ENCODE assay signal across 8 mouse cellular contexts in genomic region chr10:80115290-80115943, GRCm38 (mm10). TPM values are rescaled to one million over a fixed set of nuclear protein-coding genes. Genes with fewer than 3 reads are reported as not detected.
DNase-seq lines count a peak whose midpoint lies in the region; ATAC-seq and TF ChIP-seq lines count a peak whose summit lies in the region.

Gene Stk11, plus strand, starts transcription at chr10:80115803.

- peaks cover 14% of the 10 kb centered on the region for H3K36me3 ChIP-seq in hindbrain, embryonic 13.5 days

- in situ Hi-C loops in Patski (cut with MboI; ENCODE audit: low pct_unique_long_range_greater_than_20kb): loop anchor here (10.0 kb wide), 1 partner anchor 61 kb away; no protein-coding TSS in a partner anchor

- H3K9me3 ChIP-seq in hindbrain, embryonic 13.5 days: no peaks in the 10 kb centered on the region

- POLR2A ChIA-PET in Patski (lab: Charles Lee): interaction anchor here (0.6 kb wide), 1 partner anchor 14 kb away, joined by 4 read pairs; no protein-coding TSS in a partner anchor

- no peaks in the 10 kb centered on the region for H3K27me3 ChIP-seq in Patski
- H3K27me3 ChIP-seq in hindbrain, embryonic 13.5 days: no peaks in the 10 kb centered on the region

- CTCF ChIA-PET in Patski (lab: Charles Lee): interaction anchor here (1.0 to 1.3 kb wide), 2 partner anchors 9 to 50 kb away, joined by 3 to 4 read pairs; partner anchors contain the start of genes Cirbp and Sbno2

- H3K4me2 ChIP-seq in hindbrain, embryonic 13.5 days: peak within 1 kb of the TSS; percentile 96

- peak; percentile 96 for ATAC-seq in Patski
- ATAC-seq in hindbrain, embryonic 13.5 days (ENCODE audit: low FRiP score): peak; percentile 99

- H3K27ac ChIP-seq in hindbrain, embryonic 13.5 days: peak within 1 kb of the TSS; percentile 87

- TF ChIP-seq CTCF in Patski (IDR thresholded peaks at IDR 0.05): no peak

- peaks cover 42% of the 10 kb centered on the region for H3K4me1 ChIP-seq in hindbrain, embryonic 13.5 days (replicated peaks)

- peak within 1 kb of the TSS; percentile 93 for H3K9ac ChIP-seq in hindbrain, embryonic 13.5 days

- peak; percentile 99 for DNase-seq in Patski (ENCODE audit: low read depth, low spot score)
- DNase-seq in cerebellum, postnatal 14 days: peak; percentile 100
- DNase-seq in frontal cortex, postnatal 14 days (ENCODE audit: low spot score in 2 of 2): peak; percentile 98 to 100
- DNase-seq in layer of hippocampus, postnatal 25 days (ENCODE audit: extremely low spot score in 1 of 2, low spot score in 1 of 2): peak; percentile 93 to 98
- DNase-seq in lung, postnatal 25 days (ENCODE audit: low spot score): peak; percentile 100
- DNase-seq in retina, embryonic 14.5 days (ENCODE audit: low spot score): peak; percentile 100
- DNase-seq in thymus, postnatal 4 days: peak; percentile 98

- peak within 1 kb of the TSS; percentile 91 for H3K4me3 ChIP-seq in hindbrain, embryonic 13.5 days

- WGBS in hindbrain, embryonic 13.5 days: under 1% methylated on average over 70 of the region's 70 CpGs

RNA-seq across cellular contexts. Expression of gene Stk11, which starts in this region (rescaled TPM):
- polyA plus RNA-seq in Patski (2021): 140 TPM
- 16.3 and 18.2 TPM in 2 replicates for polyA plus RNA-seq in hindbrain, embryonic 13.5 days (2015; fragmentation: Nextera tagmentation; extraction: Ambion mirVana)
- total RNA-seq in layer of hippocampus, postnatal 25 days (2021): 10 to 100 TPM; 89.1 to 94.3 TPM

Comparison
In these comparisons a context has a peak if more than half of its experiments do, and no peak if none do; other contexts are left out.
1. Peak in every context shown above with its lines: DNase-seq, ATAC-seq, H3K4me3 ChIP-seq and H3K27ac ChIP-seq.